Comparison of ENCODE assay signal across 23 mouse cellular contexts in genomic region chr4:137874826-137875225, GRCm38 (mm10). TPM values are rescaled to one million over a fixed set of nuclear protein-coding genes. Genes with fewer than 3 reads are reported as not detected.
DNase-seq lines count a peak whose midpoint lies in the region; ATAC-seq and TF ChIP-seq lines count a peak whose summit lies in the region.
"Had no signal": no experiment of that assay in that cellular context is flagged by ENCODE, and none has a peak within 500 bp of the region (broad histone marks: within the 10 kb centered on the region; RNA-seq: fewer than 3 reads in every experiment).

No protein-coding gene starts in this region.

- H3K4me3 ChIP-seq in cerebellum, adult 2 months (replicated peaks; ENCODE audit: insufficient read depth, low read depth, low read length): no peak overlapping the region
- no peak overlapping the region for H3K4me3 ChIP-seq in midbrain, embryonic 10.5 days
- H3K4me3 ChIP-seq in midbrain, embryonic 15.5 days: no peak overlapping the region
- H3K4me3 ChIP-seq in limb, embryonic 14.5 days (replicated peaks; ENCODE audit: low read length): no peak overlapping the region
- H3K4me3 ChIP-seq: embryonic facial prominence, embryonic 12.5 days; layer of hippocampus, adult 2 months; liver, embryonic 15.5 days had no signal

- H3K4me2 ChIP-seq in midbrain, embryonic 15.5 days: no peak overlapping the region
- H3K4me2 ChIP-seq in limb, embryonic 14.5 days (replicated peaks; ENCODE audit: low read depth, low read length, severe bottlenecking): no peak overlapping the region
- H3K4me2 ChIP-seq: embryonic facial prominence, embryonic 12.5 days; liver, embryonic 15.5 days had no signal

- 62% methylated on average over 4 of the region's 4 CpGs for WGBS in cerebellum, adult 2 months
- WGBS in midbrain, embryonic 10.5 days: 48% methylated on average over 4 of the region's 4 CpGs
- WGBS in midbrain, embryonic 15.5 days: 50% methylated on average over 4 of the region's 4 CpGs
- WGBS in limb, embryonic 14.5 days: 16% methylated on average over 4 of the region's 4 CpGs

- no peak for ATAC-seq in midbrain, embryonic 15.5 days (replicated peaks)
- ATAC-seq in limb, embryonic 14.5 days (ENCODE audit: low FRiP score, low read depth): 0 out of 2 replicates have a peak, but pooled peaks have one; percentile 20
- ATAC-seq: forebrain, embryonic 16.5 days; midbrain, embryonic 16.5 days had no signal

- H3K9me3 ChIP-seq in midbrain, embryonic 10.5 days (replicated peaks): no peaks in the 10 kb centered on the region
- no peaks in the 10 kb centered on the region for H3K9me3 ChIP-seq in midbrain, embryonic 15.5 days
- no peaks in the 10 kb centered on the region for H3K9me3 ChIP-seq in limb, embryonic 14.5 days (ENCODE audit: control insufficient read depth, low read length)
- H3K9me3 ChIP-seq: embryonic facial prominence, embryonic 12.5 days; liver, embryonic 15.5 days had no signal

- H3K4me1 ChIP-seq in cerebellum, adult 2 months (ENCODE audit: control insufficient read depth, insufficient read depth, low read length): peaks cover 74% of the 10 kb centered on the region
- H3K4me1 ChIP-seq in midbrain, embryonic 10.5 days: peaks cover 71% of the 10 kb centered on the region
- H3K4me1 ChIP-seq in midbrain, embryonic 15.5 days: peaks cover 30% of the 10 kb centered on the region
- peaks cover 35% of the 10 kb centered on the region for H3K4me1 ChIP-seq in limb, embryonic 14.5 days (ENCODE audit: control insufficient read depth, insufficient read depth, low read length)

- no peaks in the 10 kb centered on the region for H3K27me3 ChIP-seq in cerebellum, adult 2 months (ENCODE audit: control insufficient read depth, insufficient read depth, low read length)
- H3K27me3 ChIP-seq in midbrain, embryonic 10.5 days (ENCODE audit: low read depth, poor library complexity, severe bottlenecking): no peaks in the 10 kb centered on the region
- H3K27me3 ChIP-seq in midbrain, embryonic 15.5 days (replicated peaks): no peaks in the 10 kb centered on the region
- no peaks in the 10 kb centered on the region for H3K27me3 ChIP-seq in limb, embryonic 14.5 days (ENCODE audit: control insufficient read depth, insufficient read depth, low read length)
- H3K27me3 ChIP-seq: embryonic facial prominence, embryonic 12.5 days; liver, embryonic 15.5 days had no signal

- peak overlapping the region; percentile 67 for H3K27ac ChIP-seq in cerebellum, adult 2 months (ENCODE audit: insufficient read depth, low read length)
- H3K27ac ChIP-seq in midbrain, embryonic 10.5 days (replicated peaks): peak overlapping the region; percentile 74
- H3K27ac ChIP-seq in midbrain, embryonic 15.5 days: no peak overlapping the region
- no peak overlapping the region for H3K27ac ChIP-seq in limb, embryonic 14.5 days (replicated peaks; ENCODE audit: low read depth, low read length)
- H3K27ac ChIP-seq: layer of hippocampus, adult 2 months; liver, embryonic 15.5 days had no signal

- no peak for DNase-seq in cerebellum, adult 2 months
- DNase-seq in cerebellum, postnatal 25 days: no peak
- no peak for DNase-seq in midbrain, embryonic 10.5 days (ENCODE audit: low spot score)
- DNase-seq in induced T-regulatory cell, adult 2 months (ENCODE audit: low read depth): peak; percentile 52
- DNase-seq in limb, embryonic 14.5 days (ENCODE audit: low spot score): no peak
- no peak for DNase-seq in gastrocnemius, postnatal 10 days
- no peak for DNase-seq in left cerebral cortex, postnatal 10 days (ENCODE audit: extremely low spot score in 1 of 2, low spot score in 2 of 2)
- DNase-seq: cerebellum, adult 11 months; gastrocnemius, postnatal 14 days; heart, adult 18-20 months; heart, postnatal 4 days; kidney, adult 9 months; kidney, postnatal 14 days; liver; lung, postnatal 4 days; right cerebral cortex, postnatal 14 days; thymus, postnatal 14 days had no signal

- TF ChIP-seq POLR2A in cerebellum, adult 2 months (IDR thresholded peaks at IDR 0.05; ENCODE audit: borderline replicate concordance, insufficient read depth, low read length): no peak
- TF ChIP-seq POLR2A in limb, embryonic 14.5 days (IDR thresholded peaks at IDR 0.05; ENCODE audit: borderline replicate concordance, extremely low read depth, insufficient read depth, insufficient read length): no peak

- no peaks in the 10 kb centered on the region for H3K36me3 ChIP-seq in midbrain, embryonic 10.5 days
- H3K36me3 ChIP-seq in midbrain, embryonic 15.5 days (replicated peaks): no peaks in the 10 kb centered on the region
- no peaks in the 10 kb centered on the region for H3K36me3 ChIP-seq in limb, embryonic 14.5 days (ENCODE audit: control insufficient read depth, insufficient read depth, low read length)
- H3K36me3 ChIP-seq: embryonic facial prominence, embryonic 12.5 days; liver, embryonic 15.5 days had no signal

- no peak overlapping the region for H3K9ac ChIP-seq in midbrain, embryonic 15.5 days
- no peak overlapping the region for H3K9ac ChIP-seq in limb, embryonic 14.5 days (ENCODE audit: low read depth, low read length, severe bottlenecking)
- H3K9ac ChIP-seq: embryonic facial prominence, embryonic 12.5 days; liver, embryonic 15.5 days had no signal

- intact Hi-C loops in left cerebral cortex, postnatal 10 days (cut with DNase I): no loop called here

- TF ChIP-seq CTCF in cerebellum, adult 2 months (IDR thresholded peaks at IDR 0.05; ENCODE audit: borderline replicate concordance, insufficient read depth, low read depth, low read length): no peak

RNA-seq across cellular contexts. Expression of gene Ece1, which starts 12.8 kb away (rescaled TPM):
- polyA plus RNA-seq in cerebellum, adult 2 months (2012; rRNA removed): 48.5 and 72.4 TPM in 2 replicates
- 31.6 and 31.7 TPM in 2 replicates for polyA plus RNA-seq in midbrain, embryonic 10.5 days (2016; fragmentation: Nextera tagmentation; extraction: Ambion mirVana)
- polyA plus RNA-seq in midbrain, embryonic 15.5 days (2015; fragmentation: Nextera tagmentation; extraction: Ambion mirVana): 20.7 and 23.1 TPM in 2 replicates
- polyA plus RNA-seq in limb, embryonic 14.5 days (2012; rRNA removed): 28.9 and 42.4 TPM in 2 replicates
- 44.3 and 45.7 TPM in 2 replicates for polyA plus RNA-seq in limb, embryonic 14.5 days (2014; fragmentation: Nextera tagmentation; extraction: Ambion mirVana)
- total RNA-seq in gastrocnemius, postnatal 10 days (2021): 10 to 100 TPM; 51.8 to 53.6 TPM
- 10 to 100 TPM; 58.6 to 65.2 TPM for total RNA-seq in left cerebral cortex, postnatal 10 days (2021)

Comparison
In these comparisons a context has a peak if more than half of its experiments do, and no peak if none do; other contexts are left out.
1. H3K27ac ChIP-seq: peak in cerebellum, adult 2 months (single experiment) and midbrain, embryonic 10.5 days (single experiment); none in midbrain, embryonic 15.5 days (single experiment) and limb, embryonic 14.5 days (single experiment).